Mouse (Mus musculus) layer of hippocampus, adult 2 months (tissue): ENCODE measurements around the gene Edn2. TPM values are rescaled to one million over a fixed set of nuclear protein-coding genes. Genes with fewer than 3 reads are reported as not detected.

Experiments used
- DNase-seq, 2 experiments: peaks; one replicate each; pipeline ENCODE4 v3.0.0; 2022; ENCODE audit warnings: low spot score in 2 of 2
- H3K27ac ChIP-seq: fragments of 200-600 bp; 2 replicates; pipeline ENCODE4 v1.8.1; 2022
- H3K4me3 ChIP-seq: fragments of 200-600 bp; 2 replicates; pipeline ENCODE4 v1.8.1; 2022; ENCODE audit warnings: mild to moderate bottlenecking
- CTCF ChIP-seq: fragments of 200-600 bp; conservative IDR thresholded peaks from 2 replicates; pipeline ENCODE4 v1.8.1; 2022; ENCODE audit warnings: antibody characterized with exemption, mild to moderate bottlenecking, moderate library complexity
- total RNA-seq, 2 experiments: library from RNA; stranded (reverse); gene quantifications; 2 replicates each; pipeline ENCODE4 v1.2.3; 2021

The Edn2 gene
- total RNA-seq, 2 experiments from 2014 or later = not detected

DNA sequence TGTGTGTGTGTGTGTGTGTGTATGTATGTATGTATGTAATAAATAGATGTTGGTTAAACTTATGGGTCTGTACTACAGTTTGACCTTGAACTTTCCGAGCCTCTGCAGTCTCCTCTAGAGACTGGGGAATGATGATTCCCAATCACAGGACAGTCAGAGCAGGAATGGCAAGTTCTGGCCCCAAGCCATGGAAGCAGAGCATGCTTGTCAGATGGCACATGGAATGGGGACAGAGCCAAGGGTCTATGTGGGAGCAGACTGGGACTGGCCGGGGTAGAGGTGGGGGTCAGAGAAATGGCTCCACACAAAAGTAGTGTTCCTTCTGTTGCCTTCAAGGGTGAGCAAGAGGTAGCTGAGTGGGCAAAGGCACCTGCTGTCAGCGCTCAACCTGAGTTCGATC, 7.3 kb downstream of the Edn2 start:
- TF ChIP-seq CTCF = no peak

DNA sequence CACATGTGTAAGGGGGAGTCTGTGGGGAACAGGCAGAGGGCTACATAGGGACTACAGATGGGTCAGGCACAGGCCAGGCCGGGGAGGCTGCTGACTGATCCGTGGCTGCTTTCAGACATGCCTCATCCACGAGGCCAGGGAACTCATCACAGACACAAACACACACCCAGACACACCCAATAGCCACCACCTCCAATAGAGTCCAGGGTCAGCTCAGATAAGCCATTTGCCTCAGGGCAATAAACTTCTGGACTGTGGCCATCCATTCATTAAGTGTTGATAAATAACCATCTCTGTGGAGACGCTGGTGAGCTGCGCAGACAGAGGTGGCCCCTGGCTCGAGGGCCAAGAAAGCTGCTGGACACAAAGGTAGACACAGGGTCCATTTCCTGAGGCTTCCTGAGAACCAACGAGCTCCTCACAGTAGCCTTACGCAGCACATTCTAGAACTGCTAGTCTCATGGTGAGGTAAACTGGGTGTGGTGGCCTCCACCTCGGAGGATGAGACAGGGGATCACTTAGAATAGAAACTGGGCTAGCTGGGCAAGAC, 9.5 kb downstream of the Edn2 start:
- H3K4me3 ChIP-seq = no peak overlapping the region
- H3K27ac ChIP-seq = no peak overlapping the region
- no peak for DNase-seq
- TF ChIP-seq CTCF = no peak

More for the DNA sequence above, 7.3 kb downstream of the Edn2 start:
- DNase-seq = no peak
- Histone ChIP-seq H3K27ac (no peak overlapping the region), H3K4me3 (no peak overlapping the region)

DNA sequence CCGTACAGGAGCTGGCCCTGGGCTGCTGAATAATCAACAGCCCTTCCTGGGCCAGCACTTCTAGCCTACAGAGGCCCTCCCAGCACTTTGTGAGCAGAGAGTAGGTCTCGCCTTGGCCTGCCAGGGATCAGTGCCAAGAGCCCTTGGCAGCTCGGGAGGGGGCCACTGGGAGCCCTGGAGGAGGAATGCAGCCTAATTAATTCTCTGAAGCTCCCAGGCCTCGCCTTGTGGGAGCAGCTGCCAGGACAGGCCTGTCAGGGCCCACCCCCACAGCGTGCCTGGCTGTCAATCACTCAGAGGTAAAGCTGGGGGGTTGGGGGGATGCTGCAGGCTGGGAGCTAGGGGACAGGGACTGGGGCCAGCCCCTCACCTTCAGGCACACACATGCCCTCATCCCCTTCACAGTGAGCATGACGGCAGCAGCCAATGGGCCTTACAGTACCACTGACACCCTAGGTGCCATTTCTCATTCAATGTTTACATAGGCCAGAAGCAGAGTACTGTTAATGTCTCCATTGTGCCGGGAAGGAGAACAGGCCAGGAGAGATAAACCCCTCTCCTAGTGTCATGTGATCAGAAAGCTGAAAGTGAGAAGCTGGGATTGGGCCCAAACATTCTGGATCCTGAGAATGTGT, 11.2 kb downstream of the Edn2 start:
- H3K27ac ChIP-seq = no peak overlapping the region
- peak; percentile 59 to 70 for DNase-seq
- TF ChIP-seq CTCF = no peak
- no peak overlapping the region for H3K4me3 ChIP-seq

DNA sequence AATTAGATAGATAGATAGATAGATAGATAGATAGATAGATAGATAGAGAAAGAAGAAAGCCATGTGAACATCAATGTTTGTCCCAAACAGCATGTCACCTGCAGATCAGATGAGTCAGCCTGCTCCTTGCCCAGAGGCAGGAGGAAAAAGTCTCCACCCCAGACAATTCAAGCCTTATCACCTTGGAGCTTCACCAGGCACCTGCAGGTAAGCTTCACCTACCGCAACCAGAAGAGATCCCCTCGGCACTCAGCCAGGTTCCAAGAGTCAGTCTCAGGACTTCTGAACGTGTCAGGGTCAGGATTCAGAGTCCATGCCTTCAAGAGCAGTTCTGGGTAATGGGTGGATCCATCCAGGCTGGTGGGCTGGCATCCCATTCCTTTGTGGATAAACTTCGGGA, 18.1 kb downstream of the Edn2 start:
- H3K27ac ChIP-seq = no peak overlapping the region
- DNase-seq = no peak
- H3K4me3 ChIP-seq = no peak overlapping the region
- no peak for TF ChIP-seq CTCF

DNA sequence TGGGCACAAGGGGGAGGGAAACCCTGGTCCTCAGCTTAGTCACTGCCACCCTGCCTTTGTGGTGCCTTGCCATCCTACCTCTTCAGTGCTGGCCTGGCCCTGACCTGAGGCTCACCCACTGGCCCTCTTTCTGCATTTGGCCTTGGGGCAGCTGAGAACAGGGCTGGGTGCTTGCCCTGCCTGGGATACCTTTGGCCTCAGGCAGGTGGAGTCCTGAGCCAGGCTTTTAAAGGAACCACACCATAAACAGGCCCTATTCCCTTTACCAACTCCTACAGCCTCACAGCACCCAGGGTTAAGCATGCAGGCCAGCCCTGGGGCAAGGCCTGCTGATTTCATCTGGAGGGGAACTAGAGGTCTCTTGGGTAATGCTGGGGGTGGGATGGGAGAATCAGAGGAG, 19.5 kb downstream of the Edn2 start:
- Histone ChIP-seq H3K27ac (no peak overlapping the region), H3K4me3 (no peak overlapping the region)
- no peak for DNase-seq
- no peak for TF ChIP-seq CTCF

DNA sequence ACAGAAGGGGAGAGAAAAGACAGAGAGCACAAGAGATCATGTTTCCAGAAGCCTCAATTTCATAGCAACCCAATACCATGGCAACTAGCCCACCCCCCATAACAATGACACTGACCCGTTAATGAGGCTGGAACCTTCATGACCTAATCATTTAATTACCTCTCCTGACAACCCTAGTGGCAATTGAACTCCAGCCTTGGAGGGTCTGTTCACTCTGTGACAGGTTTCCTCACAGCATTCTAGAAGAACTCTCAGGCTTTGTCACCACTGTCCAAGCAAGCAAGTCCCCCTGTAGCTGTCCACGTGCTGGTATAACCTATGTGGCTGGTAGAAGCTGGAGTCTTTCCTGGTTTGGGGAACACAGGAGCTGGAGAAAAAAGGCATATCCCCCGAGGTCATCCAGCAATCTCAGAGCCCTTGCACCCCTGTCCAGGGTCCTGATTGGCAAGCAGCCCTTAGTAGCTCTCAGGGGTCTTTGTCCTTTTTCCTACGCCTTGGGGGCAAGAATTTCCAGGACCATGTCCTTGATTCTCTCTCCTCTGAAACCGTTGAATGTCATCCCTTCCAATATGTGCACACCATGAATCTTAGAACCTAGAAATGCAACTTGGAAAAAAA, 23.5 kb downstream of the Edn2 start:
- Histone ChIP-seq H3K4me3 (no peak overlapping the region), H3K27ac (no peak overlapping the region)
- TF ChIP-seq CTCF = no peak
- no peak for DNase-seq

DNA sequence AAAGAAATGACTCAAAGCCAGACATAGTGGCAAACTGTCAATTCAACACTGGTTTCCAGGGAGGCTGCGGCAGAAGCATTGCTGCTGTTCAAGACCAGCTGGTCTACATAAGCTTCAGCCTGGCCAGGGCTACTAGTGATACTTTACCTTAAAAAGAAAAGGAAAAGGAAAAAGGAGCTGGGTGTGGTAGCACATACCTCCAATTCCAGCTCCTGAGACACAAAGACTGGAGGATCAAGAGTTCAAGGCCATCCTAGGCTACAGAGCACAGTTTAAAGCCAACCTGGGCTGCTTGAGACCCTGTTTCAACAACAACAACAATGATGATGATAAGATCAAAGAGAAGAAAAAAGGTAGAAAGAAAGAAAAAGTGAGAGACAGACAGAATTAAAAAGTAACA, 25.4 kb downstream of the Edn2 start:
- no peak for DNase-seq
- no peak overlapping the region for H3K4me3 ChIP-seq
- no peak for TF ChIP-seq CTCF
- H3K27ac ChIP-seq = no peak overlapping the region

DNA sequence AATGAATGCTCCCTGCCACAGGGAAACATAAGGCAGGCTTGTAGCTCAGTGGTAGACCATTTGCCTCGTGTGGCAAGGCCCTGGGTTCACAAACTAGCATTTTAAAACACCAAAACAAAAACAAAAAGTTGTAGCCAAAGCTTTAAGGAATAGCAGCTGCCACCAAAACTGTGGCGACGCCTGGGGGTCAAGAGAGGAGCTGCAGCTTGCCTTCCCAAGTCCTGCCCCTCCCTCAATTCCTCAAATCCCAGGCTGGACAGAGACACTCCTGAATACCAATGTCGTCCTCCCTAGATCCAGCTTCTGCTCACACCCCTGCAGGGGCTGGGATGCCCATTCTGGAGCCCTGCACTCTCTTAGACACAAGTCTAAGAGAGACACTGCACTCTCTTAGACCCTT, 25.9 kb downstream of the Edn2 start:
- H3K27ac ChIP-seq = no peak overlapping the region
- no peak for DNase-seq
- peak; percentile 78 for TF ChIP-seq CTCF
- H3K4me3 ChIP-seq = no peak overlapping the region

DNA sequence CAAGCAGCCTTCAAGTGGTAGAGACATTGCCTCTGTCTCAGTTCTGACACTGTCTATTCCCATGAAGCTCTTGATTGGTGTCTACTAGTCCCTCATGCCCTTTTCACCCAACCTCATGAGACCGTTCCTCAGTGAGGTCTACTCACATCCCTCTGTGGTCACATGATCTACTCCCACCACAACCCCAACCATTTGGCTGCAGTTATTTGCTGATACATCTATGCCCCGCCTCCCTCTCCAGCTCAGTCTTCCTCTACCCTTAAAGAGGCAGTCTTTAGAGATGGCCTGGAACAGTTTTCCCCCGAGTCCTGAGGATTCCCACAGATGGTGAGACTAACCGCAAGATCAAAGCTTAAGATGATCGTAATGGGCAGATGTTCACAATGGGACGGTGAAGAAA, 27.2 kb downstream of the Edn2 start:
- Histone ChIP-seq H3K4me3 (no peak overlapping the region), H3K27ac (no peak overlapping the region)
- no peak for TF ChIP-seq CTCF
- DNase-seq = no peak

DNA sequence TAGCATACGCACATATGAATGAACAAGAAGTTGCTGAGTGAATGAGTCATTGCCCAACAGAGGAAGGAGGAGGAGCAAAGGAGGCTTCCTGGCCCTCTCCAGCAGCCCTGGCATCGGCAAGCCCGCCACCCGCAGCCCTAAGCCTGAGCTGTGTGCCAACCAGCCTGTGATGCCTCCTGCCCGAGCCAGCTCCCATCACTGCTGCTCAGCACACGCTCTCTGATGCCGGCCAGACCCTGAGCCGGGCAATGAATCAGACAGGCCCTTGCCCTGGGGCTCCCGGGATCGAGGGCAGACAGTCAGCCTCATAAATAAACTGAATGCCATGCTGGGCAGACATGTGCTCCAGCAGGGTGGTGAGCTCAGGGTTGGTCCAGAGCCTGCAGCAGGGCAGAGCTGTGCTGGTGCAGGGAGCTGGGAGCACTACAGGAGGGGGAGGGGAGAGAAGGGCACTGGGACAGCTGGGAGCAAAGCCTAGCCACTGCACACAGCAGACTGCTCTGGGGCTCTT, 27.7 kb downstream of the Edn2 start:
- H3K27ac ChIP-seq = peak overlapping the region; percentile 21; the same call in 1 of the 2 replicates
- no peak overlapping the region for H3K4me3 ChIP-seq
- no peak for TF ChIP-seq CTCF
- peak; percentile 75 to 85 for DNase-seq

DNA sequence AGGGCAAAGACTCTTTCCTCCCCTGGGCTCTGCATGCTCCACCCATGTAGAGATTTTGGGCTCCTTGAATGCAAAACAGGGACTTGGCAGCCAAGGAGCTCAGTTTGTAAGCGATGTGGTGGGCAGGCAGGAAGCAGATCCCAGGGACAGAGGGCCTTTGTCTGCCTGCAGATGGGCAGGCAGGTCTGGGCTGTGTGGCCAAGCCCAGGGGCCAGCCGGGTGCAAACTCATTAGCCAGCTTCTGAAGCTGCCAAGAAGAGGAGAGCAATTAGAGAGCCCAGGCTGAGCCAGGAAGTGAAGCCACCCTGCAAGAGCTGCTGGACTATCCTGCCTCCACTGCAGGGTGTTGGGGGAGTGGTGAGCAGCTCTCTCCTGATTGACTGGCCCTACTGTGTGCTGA, 28.9 kb downstream of the Edn2 start:
- H3K4me3 ChIP-seq = no peak overlapping the region
- peak; percentile 42 to 81 for DNase-seq
- no peak for TF ChIP-seq CTCF
- no peak overlapping the region for H3K27ac ChIP-seq

DNA sequence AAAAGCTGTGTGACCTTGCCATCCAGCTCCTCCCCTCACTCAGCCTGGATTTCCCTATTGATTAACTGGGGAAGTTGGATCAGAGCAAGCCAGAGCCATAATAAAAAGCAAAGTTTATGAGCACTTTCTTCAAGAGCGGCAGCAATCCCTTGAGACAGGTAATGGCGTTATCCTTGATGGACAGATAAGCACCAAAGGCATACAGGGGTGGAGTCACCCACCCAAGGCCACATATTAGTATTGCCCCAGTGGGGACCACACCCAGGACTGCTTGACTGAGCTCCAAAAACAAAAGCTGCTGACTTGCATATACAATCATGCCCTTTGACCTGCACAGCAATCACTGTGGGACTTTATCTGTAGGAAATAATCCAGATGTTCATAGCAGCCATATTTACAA, 31.0 kb downstream of the Edn2 start:
- no peak overlapping the region for H3K4me3 ChIP-seq
- no peak for DNase-seq
- no peak for TF ChIP-seq CTCF
- no peak overlapping the region for H3K27ac ChIP-seq

DNA sequence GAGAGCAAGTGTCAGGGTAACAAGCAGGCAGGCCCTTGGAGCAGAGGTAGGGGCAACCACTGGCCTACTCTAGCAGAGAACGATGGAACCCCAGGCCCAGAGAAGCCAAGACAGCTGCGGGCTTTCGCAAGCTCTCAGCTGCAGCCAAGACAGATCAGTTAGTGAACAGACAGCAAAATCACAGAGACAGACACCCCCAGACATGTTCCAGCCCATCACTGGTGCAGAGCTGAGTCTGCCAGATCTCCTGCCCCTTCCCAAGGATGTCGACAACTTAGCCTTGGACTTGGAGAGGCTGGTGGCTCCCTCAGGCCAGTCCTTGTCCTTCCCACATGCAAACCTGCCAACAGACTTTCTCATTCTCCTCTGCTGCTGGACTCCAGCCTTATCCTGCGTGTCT, 33.0 kb downstream of the Edn2 start:
- no peak for TF ChIP-seq CTCF
- DNase-seq = no peak
- Histone ChIP-seq H3K4me3 (no peak overlapping the region), H3K27ac (no peak overlapping the region)

DNA sequence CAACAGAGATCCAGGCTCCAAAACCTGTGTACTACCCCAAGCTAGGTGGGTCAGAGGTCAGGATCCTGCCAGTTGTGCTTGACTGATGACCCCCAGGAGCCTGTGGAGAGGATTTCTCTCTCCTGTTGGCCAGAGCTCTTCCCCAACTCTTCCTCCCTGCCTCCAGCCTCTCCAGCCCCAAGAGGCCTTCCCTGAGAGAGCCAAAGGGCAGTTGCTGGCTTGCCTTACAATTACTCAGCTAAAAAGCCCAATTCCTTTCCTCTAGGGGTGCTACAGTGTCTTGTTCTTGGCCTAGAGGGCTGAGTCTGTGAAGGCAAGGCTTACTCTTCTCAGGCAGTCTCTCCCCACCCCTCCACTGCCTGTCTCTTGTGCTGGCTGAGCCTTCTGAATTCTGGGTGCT, 34.0 kb downstream of the Edn2 start:
- no peak for TF ChIP-seq CTCF
- H3K4me3 ChIP-seq = no peak overlapping the region
- DNase-seq = no peak
- no peak overlapping the region for H3K27ac ChIP-seq
